Mouse (Mus musculus) stomach, postnatal 0 days (tissue): ENCODE results near the gene Mtg2. TPM values are rescaled to one million over a fixed set of nuclear protein-coding genes. Genes with fewer than 3 reads are reported as not detected.

ENCODE experiments used
- ATAC-seq: fragments of 200-750 bp; cut with Nextera tagmentation; 2 replicates; pipeline ENCODE4 v1.8.0; 2017; ENCODE audit not compliant: low FRiP score, low TSS enrichment
- DNase-seq: peaks from one replicate; pipeline ENCODE4 v3.0.0-alpha.2; 2016; ENCODE audit warnings: low spot score
- H3K27ac ChIP-seq: fragments of 300-500 bp; sonication (generic); replicated peaks from 2 replicates; pipeline ENCODE4 v1.5.1; 2014; ENCODE audit warnings: mild to moderate bottlenecking, control low read depth
- H3K27me3 ChIP-seq: fragments of 300-500 bp; sonication (generic); 2 replicates; pipeline ENCODE4 v1.6.1; 2014; ENCODE audit warnings: low read length; ENCODE audit not compliant: control insufficient read depth, insufficient read depth
- H3K36me3 ChIP-seq: fragments of 300-500 bp; sonication (generic); 2 replicates; pipeline ENCODE4 v1.6.1; 2014; ENCODE audit warnings: low read length, mixed read lengths; ENCODE audit not compliant: control insufficient read depth, insufficient read depth
- H3K4me1 ChIP-seq: fragments of 300-500 bp; sonication (generic); replicated peaks from 2 replicates; pipeline ENCODE4 v1.6.1; 2014; ENCODE audit warnings: antibody characterized with exemption; ENCODE audit not compliant: control insufficient read depth, insufficient read depth
- H3K4me2 ChIP-seq: fragments of 300-500 bp; sonication (generic); replicated peaks from 2 replicates; pipeline ENCODE4 v1.6.1; 2014; ENCODE audit warnings: low read depth, mild to moderate bottlenecking, control low read depth, moderate library complexity
- H3K4me3 ChIP-seq: fragments of 300-500 bp; sonication (generic); 2 replicates; pipeline ENCODE4 v1.5.1; 2014; ENCODE audit warnings: low read depth, low read length, control low read depth
- H3K9ac ChIP-seq: fragments of 300-500 bp; sonication (generic); 2 replicates; pipeline ENCODE4 v1.6.1; 2014; ENCODE audit warnings: mild to moderate bottlenecking, low read length, control low read depth, mixed read lengths
- H3K9me3 ChIP-seq: fragments of 300-500 bp; sonication (generic); 2 replicates; pipeline ENCODE4 v1.6.1; 2016; ENCODE audit warnings: low read length; ENCODE audit not compliant: control insufficient read depth
- CTCF ChIP-seq: IDR thresholded peaks from 2 replicates; pipeline ENCODE4 v1.5.1; 2016; ENCODE audit warnings: antibody characterized with exemption, low read depth, mild to moderate bottlenecking, moderate library complexity
- EP300 ChIP-seq: optimal IDR thresholded peaks from 2 replicates; pipeline ENCODE3; 2016; ENCODE audit warnings: antibody characterized with exemption
- WGBS: fragments of 180-500 bp; shearing (Covaris S2); extraction: QIAGEN DNeasy Blood & Tissue Kit; methylation state at CpG from one replicate; pipeline ENCODE4 v1.1.7; 2014; 5-methylcytosine and 5-hydroxymethylcytosine counted together
- polyA plus RNA-seq: library from polyadenylated mRNA; unstranded; fragments of >200 nt; fragmentation: Nextera tagmentation; extraction: Ambion mirVana; gene quantifications from 2 replicates; pipeline ENCODE4 v1.2.1, GENCODE M21; 2015

Mtg2 gene
- polyA plus RNA-seq, 1 experiment from 2014 or later = 14.0 TPM

- DNase-seq (peak; percentile 63), ATAC-seq (peak; percentile 6; the same call in 1 of the 2 replicates)
- no peaks in the 10 kb centered on the region for H3K27me3 ChIP-seq
- peak overlapping the region; percentile 92 for H3K4me2 ChIP-seq
- peak overlapping the region; percentile 92 for H3K27ac ChIP-seq
- TF ChIP-seq EP300 (no peak), CTCF (no peak)
- H3K36me3 ChIP-seq = no peaks in the 10 kb centered on the region; the same call in 1 of the 2 replicates
- peaks cover 8% of the 10 kb centered on the region for H3K4me1 ChIP-seq
- 1% methylated on average over 62 of the region's 68 CpGs for WGBS
- H3K4me3 ChIP-seq = peak overlapping the region; percentile 91
- no peaks in the 10 kb centered on the region for H3K9me3 ChIP-seq
- H3K9ac ChIP-seq = peak overlapping the region; percentile 94
Observed at GRCm38 (mm10) chr2:180119439-180120291, 49.3 kb downstream of the Mtg2 start.

- 49% methylated on average over 5 of the region's 5 CpGs for WGBS
- Histone ChIP-seq H3K27ac (peak overlapping the region; percentile 92; the same call in 1 of the 2 replicates), H3K9me3 (no peaks in the 10 kb centered on the region), H3K36me3 (no peaks in the 10 kb centered on the region; the same call in 1 of the 2 replicates), H3K4me3 (peak overlapping the region; percentile 91), H3K4me1 (peaks cover 8% of the 10 kb centered on the region), H3K27me3 (no peaks in the 10 kb centered on the region), H3K9ac (peak overlapping the region; percentile 94), H3K4me2 (peak overlapping the region; percentile 92)
- no peak for ATAC-seq
- DNase-seq = no peak
- TF ChIP-seq CTCF = no peak
- TF ChIP-seq EP300 = no peak
Observed at GRCm38 (mm10) chr2:180120292-180120761, 49.9 kb downstream of the Mtg2 start.

GRCm38 (mm10) chr2:180124192-180124591 lies 53.8 kb downstream of the Mtg2 start:
- Histone ChIP-seq H3K36me3 (no peaks in the 10 kb centered on the region), H3K27me3 (no peaks in the 10 kb centered on the region), H3K27ac (no peak overlapping the region), H3K4me2 (no peak overlapping the region), H3K9me3 (no peaks in the 10 kb centered on the region), H3K4me3 (no peak overlapping the region), H3K9ac (no peak overlapping the region), H3K4me1 (no peaks in the 10 kb centered on the region)
- no peak for ATAC-seq
- DNase-seq = no peak
- no peak for TF ChIP-seq EP300
- TF ChIP-seq CTCF = peak; percentile 47
- 92% methylated on average over 2 of the region's 2 CpGs for WGBS

GRCm38 (mm10) chr2:180126195-180126594 lies 55.8 kb downstream of the Mtg2 start:
- Histone ChIP-seq H3K4me1 (no peaks in the 10 kb centered on the region), H3K9ac (no peak overlapping the region; the same call in 1 of the 2 replicates), H3K36me3 (no peaks in the 10 kb centered on the region), H3K27ac (peak overlapping the region; percentile 74), H3K27me3 (no peaks in the 10 kb centered on the region), H3K4me2 (no peak overlapping the region), H3K9me3 (no peaks in the 10 kb centered on the region), H3K4me3 (no peak overlapping the region)
- ATAC-seq (peak; percentile 65), DNase-seq (no peak)
- peak; percentile 16 for TF ChIP-seq EP300
- TF ChIP-seq CTCF = no peak
- 24% methylated on average over 4 of the region's 4 CpGs for WGBS

- Histone ChIP-seq H3K9ac (no peak overlapping the region), H3K27ac (peak overlapping the region; percentile 74; the same call in 1 of the 2 replicates), H3K36me3 (no peaks in the 10 kb centered on the region), H3K4me3 (no peak overlapping the region), H3K4me2 (no peak overlapping the region), H3K4me1 (no peaks in the 10 kb centered on the region), H3K9me3 (no peaks in the 10 kb centered on the region), H3K27me3 (no peaks in the 10 kb centered on the region)
- DNase-seq (no peak), ATAC-seq (no peak)
- no peak for TF ChIP-seq EP300
- TF ChIP-seq CTCF = no peak
- WGBS = 57% methylated on average over 1 of the region's 1 CpGs
Observed at GRCm38 (mm10) chr2:180127675-180128074, 57.3 kb downstream of the Mtg2 start.

- Histone ChIP-seq H3K27ac (no peak overlapping the region), H3K9me3 (no peaks in the 10 kb centered on the region), H3K9ac (no peak overlapping the region), H3K4me1 (no peaks in the 10 kb centered on the region), H3K4me3 (no peak overlapping the region), H3K4me2 (no peak overlapping the region), H3K27me3 (no peaks in the 10 kb centered on the region), H3K36me3 (peaks cover 3% of the 10 kb centered on the region; the same call in 1 of the 2 replicates)
- TF ChIP-seq EP300 (no peak), CTCF (no peak)
- DNase-seq = no peak
- WGBS = 88% methylated on average over 4 of the region's 4 CpGs
- no peak for ATAC-seq
Observed at GRCm38 (mm10) chr2:180133231-180133630, 62.8 kb downstream of the Mtg2 start.
